Mouse (Mus musculus) c-Kit-positive CD71-negative TER-119-negative erythroid progenitor cells, embryonic 14.5 days (primary cell): ENCODE measurements at regions not wholly inside any gene's neighbourhood (a gene's known extent, or its start where the extent isn't known, plus 50 kb on each side); places are given as distances from the start of the nearest gene placed in this dataset.
A peak's percentile ranks its signal among the peaks of the same experiment; 100 is the strongest.

Experiments used
- DNase-seq: peaks from one replicate; pipeline ENCODE4 v3.0.0-alpha.2; 2013; ENCODE audit warnings: low read depth

DNA sequence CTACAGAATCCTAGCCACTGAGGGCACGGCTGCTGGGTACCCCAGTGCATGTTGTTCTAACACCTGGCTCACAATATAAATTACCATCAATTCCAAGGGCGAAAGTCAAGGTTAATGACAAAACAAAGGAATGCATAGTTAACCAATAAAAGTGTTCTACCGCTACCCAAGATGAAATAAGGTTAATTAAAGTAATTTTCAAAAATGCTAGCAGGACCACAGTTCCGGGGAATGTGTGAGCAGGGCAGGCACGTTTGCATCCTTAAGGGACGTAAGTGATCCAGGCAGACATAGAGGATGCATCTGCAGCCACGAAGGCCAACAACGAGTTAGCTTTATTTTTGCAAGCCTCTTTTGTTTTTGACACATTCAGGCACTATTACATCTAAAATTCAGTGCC, 220.3 kb upstream of the Nfe2l3 start:
- DNase-seq, result no peak

DNA sequence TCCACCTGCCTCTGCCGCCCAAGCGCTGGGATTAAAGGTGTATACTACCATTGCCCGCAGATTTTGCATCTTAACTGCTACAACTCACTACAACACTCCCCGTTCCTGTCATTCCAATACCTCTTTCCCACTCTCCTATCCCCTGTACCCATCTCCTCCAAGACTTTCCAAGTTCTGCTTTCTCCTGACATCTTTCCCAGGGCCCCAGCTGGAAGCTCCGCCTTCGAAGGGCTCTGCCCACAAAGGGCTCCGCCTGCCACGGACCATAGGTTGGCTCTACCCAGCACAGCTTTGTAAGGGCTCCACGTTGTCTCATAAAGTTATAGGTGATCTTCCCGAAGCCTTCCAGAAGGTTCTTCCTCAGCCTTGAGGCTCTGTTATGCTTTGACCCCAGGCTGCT, 217.1 kb upstream of the Nfe2l3 start:
- DNase-seq, result no peak

GRCm38 (mm10) chr6:51216472-51216871, 216.0 kb upstream of the Nfe2l3 start:
- DNase-seq, result no peak

DNA sequence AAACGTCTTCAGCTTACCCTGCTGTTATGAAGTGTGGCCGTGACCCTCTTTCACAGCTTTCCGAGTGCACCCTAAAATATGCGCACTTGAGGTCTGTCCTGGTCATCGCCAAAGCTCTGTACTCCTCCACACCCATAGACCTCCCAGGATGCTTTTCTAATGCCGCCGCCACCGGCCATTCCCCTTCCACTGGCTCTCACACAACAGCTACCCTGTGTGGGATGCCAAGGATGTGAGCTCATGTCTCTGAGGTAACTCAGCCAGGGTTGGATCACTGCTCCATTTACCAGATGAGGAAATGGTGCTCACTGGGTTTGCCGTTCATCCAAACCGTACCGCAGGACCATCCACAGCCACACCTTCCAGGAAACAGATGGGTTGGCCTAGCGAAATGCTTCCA, 212.8 kb upstream of the Nfe2l3 start:
- DNase-seq, result no peak

DNA sequence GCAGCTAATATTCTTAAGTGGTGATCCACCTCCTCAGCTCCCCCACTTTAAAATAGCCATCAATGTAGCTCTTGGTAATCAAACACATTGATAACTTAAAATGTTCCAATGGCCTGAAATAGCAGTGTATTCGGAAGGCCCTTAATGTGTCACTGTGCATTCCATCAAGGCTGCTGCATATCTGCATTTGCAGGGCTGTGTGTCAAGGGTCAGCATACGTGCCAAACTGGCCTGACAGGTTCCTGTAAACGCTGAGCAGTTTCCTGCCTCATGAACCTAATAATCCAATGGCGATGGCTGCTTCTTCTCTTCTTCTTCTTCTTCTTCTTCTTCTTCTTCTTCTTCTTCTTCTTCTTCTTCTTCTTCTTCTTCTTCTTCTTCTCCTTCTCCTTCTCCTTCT, 211.7 kb upstream of the Nfe2l3 start:
- DNase-seq, result no peak

GRCm38 (mm10) chr6:51236077-51236740, 196.3 kb upstream of the Nfe2l3 start:
- DNase-seq, result no peak

DNA sequence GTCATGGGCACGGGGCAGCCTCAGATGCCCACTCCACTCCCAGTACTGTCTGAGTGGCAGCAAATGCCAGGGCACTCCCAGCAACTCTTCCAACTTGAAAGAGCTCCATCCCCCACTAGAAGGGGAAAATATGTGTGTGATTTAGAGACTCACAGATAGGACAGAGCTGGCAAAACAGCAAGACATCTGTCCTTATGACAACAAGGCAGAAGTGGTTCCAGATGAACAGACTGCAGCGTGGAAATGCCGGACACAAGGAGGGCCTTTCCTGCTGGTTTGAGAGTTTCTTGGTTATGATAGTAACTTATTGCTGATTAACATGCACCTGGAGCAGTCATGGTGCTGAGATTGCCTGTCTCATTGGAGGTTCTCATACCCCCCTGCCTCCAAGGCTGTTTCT, 192.4 kb upstream of the Nfe2l3 start:
- DNase-seq, result no peak

DNA sequence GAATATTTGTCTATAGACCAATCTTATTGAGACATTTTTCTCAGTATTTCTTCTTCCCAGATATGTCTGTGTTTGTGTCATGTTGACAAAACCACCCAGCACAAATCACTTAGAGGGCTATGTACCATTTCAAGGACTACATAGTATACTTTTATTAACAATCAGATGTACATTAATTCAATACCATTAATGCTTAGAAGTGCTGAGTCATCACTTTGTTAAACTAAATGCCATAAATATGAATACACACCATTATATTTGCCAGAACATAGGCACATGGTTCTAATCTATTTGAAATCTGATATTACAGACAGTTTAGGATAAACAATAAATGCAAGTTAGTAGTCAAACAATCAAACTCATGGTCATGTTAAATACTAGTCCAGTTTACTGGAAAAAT, 182.2 kb upstream of the Nfe2l3 start:
- no peak for DNase-seq

DNA sequence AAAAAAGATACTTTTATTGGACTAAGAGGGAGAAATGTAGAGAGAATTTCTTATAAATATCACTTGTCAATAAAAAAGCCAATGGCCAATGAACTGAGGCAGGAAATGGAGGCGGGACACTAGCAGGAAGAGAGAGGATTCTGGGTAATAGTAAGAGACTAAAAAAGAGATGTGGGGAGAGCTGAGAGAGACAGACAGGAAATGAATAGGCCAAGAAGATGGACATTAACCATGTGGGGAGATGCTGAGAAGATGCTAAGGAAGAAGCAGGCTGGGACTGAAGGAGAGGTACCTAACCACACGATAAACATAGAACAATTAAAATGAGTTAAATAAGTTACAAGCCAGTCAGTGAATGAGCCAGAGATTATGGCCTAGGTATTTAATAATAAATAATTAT, 181.0 kb upstream of the Nfe2l3 start:
- DNase-seq, result no peak

DNA sequence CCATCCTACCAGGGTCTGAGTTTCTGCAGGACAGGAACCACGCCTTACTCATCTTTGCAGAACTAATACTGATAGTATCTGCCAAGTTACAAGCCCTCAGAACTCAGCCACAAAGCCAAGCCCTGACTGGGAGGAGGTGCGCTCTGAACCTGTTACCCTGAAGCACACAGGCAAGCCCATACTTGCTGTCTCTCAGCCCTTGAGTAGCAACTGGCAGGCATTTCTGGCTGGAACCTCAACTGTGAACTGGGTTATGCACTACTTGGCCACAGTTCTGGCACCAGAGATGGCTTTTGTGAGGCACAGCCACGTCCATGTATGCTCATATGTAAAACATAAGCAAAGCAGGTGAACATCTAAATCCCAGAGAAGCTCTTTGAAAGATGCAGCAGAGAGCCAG, 179.7 kb upstream of the Nfe2l3 start:
- DNase-seq, result no peak

DNA sequence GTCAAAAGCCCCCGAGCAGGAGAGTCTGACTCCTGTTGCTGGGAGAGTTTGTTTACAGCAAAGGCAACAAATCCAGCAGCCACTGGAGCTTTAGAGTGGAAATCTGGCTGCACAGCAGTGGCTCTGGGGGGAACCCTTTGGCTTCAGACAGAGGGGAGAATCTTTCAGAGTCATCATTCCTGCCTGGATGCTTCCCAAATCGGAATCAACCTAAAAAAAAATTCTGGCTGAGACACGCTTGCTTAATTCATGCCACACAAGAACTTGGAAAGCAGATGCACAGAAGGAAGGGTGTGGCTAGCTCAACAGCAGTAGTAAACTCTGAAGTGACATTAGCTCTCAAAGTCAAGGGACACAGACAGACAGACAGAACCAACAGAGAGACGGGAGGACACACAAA, 175.8 kb upstream of the Nfe2l3 start:
- DNase-seq, result no peak

- no peak for DNase-seq
Observed at GRCm38 (mm10) chr6:51257524-51257923, 174.9 kb upstream of the Nfe2l3 start.

DNA sequence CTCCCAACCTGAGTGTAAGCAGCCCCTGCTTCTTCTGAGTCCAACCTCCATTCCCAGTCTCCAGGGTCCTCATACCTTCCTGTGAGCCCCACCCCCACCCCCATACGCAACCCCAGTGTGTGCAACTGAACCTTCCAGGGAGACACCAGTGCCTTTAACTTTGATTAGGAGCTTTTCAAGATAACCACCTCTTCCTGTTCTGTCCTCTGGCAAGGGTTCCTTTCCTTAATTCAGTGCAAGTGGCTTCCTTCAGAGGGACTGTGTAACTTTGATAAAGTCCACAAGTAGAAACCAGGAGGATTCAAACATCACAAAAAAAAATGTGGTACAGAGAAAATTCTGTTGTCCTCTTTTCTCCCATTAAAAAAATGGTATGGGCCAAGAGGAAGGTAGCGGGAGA, 174.2 kb upstream of the Nfe2l3 start:
- no peak for DNase-seq

GRCm38 (mm10) chr6:51263595-51263994, 168.9 kb upstream of the Nfe2l3 start:
- no peak for DNase-seq

GRCm38 (mm10) chr6:51265329-51265728, 167.1 kb upstream of the Nfe2l3 start:
- no peak for DNase-seq

GRCm38 (mm10) chr6:51266721-51267120, 165.7 kb upstream of the Nfe2l3 start:
- DNase-seq, result no peak

DNA sequence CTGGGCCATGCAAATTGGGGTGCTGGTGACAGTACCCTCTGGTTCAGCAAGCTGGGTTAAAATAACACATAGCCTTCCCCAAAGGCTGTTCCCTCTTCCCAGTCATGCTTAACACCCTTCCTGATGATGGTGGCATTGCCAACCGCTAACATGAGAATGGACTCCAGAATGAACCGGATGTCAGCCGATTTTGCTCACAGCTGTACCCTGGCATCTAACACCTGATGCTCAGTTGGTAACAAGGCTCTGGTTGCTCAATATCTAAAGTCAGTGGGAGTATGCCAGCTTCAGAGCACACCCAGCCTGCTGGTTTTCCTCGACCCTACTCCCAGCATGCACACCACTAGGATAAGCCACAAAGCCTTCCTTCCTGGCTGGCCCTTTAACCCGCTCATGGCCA, 164.6 kb upstream of the Nfe2l3 start:
- no peak for DNase-seq

DNA sequence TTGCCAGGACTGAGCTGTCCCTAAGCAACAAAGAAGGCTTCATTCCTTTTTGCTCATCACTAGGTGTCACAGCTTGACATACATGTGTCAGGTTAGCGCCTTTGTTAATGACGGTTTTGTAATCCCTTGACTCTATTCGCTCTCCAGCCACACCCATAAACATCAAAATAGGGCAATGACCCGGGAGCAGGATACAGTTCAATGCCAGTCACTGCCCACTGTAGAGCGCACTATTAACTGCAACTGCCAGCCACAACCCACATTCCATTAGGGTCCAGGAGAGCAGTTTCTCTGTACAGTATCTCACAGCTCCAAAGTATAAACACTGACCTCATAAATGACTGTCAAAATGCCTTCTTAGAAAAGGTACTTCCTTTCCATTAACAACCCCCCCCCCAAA, 163.5 kb upstream of the Nfe2l3 start:
- no peak for DNase-seq

DNA sequence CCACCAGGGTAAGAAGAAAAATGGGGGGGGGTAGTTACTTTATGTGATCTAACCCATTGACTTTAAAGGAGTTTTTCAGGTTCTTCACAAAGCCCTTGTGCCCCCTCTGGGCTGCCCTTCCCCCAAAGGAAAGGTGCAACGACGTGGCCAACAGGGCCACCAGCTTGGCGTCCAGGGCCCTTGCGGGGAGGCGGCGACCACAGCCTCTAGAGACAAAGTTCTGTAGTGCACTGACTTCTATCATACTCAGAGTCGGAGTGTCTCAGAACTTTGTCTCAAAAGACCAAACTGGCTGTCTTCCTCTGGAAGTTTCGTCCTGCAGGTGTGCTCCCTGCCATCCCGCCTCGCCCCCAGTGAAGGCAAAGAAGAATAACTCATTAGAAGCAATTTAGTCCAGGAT, 162.9 kb upstream of the Nfe2l3 start:
- DNase-seq, result no peak

- DNase-seq, result peak; percentile 88
Observed at GRCm38 (mm10) chr6:51270216-51271127, 162.0 kb upstream of the Nfe2l3 start.

DNA sequence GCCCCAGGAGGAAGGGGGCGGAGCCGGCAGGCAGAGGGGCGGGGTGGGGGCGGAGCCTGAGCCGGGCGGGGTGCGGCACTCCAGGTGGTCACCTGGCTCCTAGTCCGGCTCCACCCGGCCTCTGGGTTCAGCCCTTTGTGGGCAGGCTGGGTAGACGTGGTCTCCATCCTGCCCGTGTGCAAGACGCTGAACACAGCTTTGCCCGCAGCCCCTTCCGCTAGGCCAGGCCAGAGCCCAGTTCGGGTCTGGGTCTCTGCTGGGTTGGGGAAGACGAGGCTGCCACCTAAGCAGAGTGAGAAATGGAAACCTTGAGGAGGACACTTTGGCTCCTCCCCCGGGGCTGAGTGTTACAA, 161.4 kb upstream of the Nfe2l3 start:
- no peak for DNase-seq

DNA sequence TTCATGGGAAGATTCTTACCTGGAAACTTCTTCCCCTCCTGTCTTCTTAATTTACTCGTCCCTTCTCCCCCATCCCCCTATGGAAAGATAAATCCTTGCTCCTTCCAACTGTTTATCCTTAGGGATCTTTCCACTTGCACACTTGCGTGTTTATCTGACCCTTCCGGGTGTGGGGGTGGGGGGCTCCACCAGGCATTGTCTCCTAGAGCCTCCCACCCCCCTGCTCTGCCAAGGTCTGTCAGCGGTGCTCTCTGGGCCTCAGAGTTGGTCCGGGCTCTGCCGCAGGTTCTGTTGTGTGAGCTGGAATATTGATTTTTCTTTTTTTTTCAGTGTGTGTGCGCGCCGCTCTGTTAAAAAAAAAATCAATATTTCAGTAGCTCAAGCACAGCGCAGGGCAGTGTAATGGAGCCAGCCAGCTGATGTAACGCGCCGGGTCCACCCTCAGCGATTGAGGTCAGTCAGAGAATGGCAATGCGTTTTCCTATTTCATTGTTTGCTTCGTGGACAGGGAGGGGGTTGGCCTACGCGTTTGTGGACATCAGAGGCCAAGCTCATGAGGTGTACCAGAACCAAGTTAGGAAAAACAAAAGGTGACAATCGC, 160.2 kb upstream of the Nfe2l3 start:
- DNase-seq, result no peak

DNA sequence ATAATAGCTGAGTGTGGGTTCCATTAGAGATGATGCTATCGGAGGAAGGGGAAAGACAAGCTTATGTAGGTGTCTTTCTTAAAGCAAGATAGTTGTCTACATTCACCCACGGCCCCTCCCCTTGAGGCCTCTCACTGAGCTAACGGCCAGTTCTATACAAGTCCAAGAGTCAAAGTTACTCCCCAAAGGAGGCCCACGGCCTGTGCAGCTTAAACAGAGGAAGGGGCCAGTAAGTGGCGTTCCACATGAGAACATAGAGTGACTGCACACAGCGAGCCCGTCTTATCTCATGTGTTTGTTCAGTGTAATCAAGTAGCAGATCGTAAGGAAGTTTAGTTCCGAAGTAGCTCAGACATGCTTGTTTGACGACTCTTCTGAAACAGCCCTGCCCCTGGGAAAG, 153.0 kb upstream of the Nfe2l3 start:
- no peak for DNase-seq
